Mouse (Mus musculus) ES-Bruce4 (cell line): ENCODE measurements at regions not wholly inside any gene's neighbourhood (a gene's known extent, or its start where the extent isn't known, plus 50 kb on each side); places are given as distances from the start of the nearest gene placed in this dataset.

ENCODE experiments used
- CTCF ChIP-seq: IDR thresholded peaks from one replicate; pipeline ENCODE4 v1.8.1; 2011; ENCODE audit warnings: low read depth, low read length
- EP300 ChIP-seq: IDR thresholded peaks from 2 replicates; pipeline ENCODE4 v1.6.1; 2011; ENCODE audit warnings: low read depth, low read length; ENCODE audit not compliant: insufficient read depth
- POLR2A ChIP-seq: IDR thresholded peaks from one replicate; pipeline ENCODE4 v1.8.1; 2011; ENCODE audit warnings: low read length; ENCODE audit not compliant: insufficient read depth

GRCm38 (mm10) chr8:12126374-12127001 is 152.1 kb upstream of the A230072I06Rik start:
- no peak for TF ChIP-seq POLR2A
- TF ChIP-seq CTCF: no peak
- no peak for TF ChIP-seq EP300
